Mouse (Mus musculus) 3T3-L1 (cell line): ENCODE measurements around the gene Txnrd2.
A peak's percentile ranks its signal among the peaks of the same experiment; 100 is the strongest.

Source experiments
- DNase-seq: peaks from one replicate; pipeline ENCODE4 v3.0.0-alpha.2; 2015; ENCODE audit warnings: low read depth, low spot score

The Txnrd2 gene

DNA sequence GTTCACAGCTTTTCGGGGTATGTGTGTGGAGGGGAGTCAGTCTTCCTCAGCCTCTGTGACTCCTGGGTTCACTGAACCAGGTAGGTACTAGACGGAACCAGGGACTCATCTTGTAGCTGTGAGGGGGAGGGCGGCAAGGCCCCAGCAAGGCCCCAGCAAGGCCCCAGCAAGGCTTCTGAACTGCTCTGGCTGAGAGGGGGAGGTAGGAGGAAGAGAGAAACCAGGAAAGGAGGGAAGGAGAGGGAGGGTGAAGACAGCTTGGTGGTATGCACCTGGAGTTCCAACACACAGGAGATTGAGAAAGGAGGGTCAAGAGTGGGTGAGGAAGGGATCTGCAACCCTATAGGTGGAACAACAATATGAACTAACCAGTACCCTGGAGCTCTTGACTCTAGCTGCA, 9.3 kb upstream of the Txnrd2 start:
- DNase-seq, result peak; percentile 51

DNA sequence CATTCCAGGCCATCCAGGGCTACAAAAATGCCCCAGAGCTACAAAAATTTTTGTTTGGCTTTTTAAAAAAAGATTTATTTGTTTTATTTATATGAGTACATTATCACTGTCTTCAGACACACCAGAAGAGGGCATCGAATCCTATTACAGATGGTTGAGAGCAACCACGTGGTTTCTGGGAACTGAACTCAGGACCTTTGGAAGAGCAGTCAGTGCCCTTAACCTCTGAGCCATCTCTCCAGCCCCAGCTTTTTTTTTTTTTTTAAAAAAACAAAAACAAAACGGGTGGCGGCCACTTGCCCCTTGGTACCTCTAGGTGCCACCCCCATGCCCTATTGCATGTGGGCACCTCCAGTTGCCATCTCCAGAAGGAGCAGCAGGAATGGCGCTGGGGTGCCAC, 8.7 kb upstream of the Txnrd2 start:
- no peak for DNase-seq

GRCm38 (mm10) chr16:18418756-18419602, 7.2 kb upstream of the Txnrd2 start:
- DNase-seq, result no peak

DNA sequence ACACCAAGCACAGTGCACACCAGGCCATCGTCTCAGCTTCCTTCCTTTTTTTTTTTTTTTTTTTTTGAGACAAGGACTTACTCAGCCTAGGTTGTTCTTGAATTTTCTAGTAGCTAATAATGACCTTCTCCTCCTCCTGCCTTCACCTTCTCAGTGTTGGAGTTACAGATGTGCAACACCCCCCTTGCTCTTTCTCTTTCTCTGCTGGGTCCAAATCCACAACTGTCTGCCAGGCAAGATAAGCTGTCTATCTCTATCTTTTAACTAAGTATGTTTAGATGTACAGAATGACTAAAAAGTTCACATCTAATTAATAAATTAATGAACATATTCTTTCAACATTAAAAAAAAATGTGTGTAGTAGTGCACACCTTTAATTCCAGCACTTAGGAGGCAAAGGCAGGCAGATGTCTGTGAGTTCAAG, 6.6 kb upstream of the Txnrd2 start:
- DNase-seq, result no peak

DNA sequence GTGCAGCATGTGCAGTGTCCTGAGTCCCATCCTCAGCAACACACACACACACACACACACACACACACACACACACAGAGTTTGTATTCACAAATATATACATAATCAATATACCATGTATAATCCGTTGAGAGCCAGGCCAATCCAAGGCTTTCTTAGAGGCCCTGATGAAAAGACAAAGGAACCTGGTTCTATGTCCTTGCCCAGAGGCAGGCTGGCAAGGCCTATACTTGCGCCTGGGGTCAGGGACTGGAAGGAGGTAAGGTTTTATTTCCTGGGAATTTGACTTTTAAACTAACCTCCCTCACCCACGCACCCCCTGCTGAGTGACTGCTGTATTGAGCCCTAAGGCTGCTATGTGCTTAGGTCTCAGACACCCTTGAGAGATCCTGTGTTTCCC, 5.6 kb upstream of the Txnrd2 start:
- no peak for DNase-seq

DNA sequence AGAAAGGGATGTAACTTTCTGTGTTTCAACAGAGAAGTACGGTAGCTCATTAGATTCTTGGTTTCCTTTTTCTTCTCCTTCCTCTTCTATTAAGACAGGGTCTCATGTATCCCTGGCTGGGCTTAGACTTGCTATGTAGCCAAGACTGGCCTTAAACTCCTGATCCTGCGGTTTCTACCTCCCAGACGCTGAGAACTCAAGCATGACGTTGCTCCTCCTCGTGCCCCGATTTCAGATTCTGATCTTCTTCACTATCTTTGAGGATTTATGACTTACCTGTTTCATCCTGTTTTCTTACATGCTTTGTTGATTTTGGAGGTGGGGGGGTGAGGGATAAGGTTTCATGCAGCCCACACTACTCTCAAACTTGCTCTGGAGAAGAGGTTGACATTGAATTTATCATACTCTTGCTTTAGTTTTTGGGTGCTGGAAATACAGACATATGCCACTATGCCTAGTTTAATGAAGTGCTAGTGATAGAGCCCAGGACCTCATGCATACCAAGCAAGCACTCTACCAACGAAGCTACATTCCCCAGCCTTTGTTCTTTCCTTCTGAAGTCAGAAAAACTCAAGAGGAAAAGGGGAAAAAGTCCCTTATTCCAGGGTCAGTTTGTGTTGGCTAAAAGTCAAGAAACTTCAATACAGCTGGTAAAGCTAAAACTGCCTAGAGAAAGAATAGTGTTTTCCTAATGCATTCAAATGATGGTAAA, 2.8 kb upstream of the Txnrd2 start:
- no peak for DNase-seq

DNA sequence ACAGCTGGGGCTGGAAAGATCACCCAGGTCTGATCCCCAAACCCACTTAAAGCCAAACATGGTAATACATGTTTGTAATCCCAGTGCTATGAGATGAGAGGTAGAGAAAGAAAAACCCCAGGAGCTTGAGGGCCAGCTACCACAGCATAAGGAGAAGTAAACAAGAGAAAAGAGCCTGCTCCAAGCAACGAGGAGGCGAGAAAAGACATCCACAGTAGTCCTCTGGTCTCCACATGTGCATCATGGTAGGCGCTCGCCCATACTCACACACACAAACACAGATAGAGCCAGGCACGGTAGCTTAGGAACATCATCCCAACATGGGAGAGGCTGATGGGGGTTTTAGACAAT, 2.3 kb upstream of the Txnrd2 start:
- no peak for DNase-seq

DNA sequence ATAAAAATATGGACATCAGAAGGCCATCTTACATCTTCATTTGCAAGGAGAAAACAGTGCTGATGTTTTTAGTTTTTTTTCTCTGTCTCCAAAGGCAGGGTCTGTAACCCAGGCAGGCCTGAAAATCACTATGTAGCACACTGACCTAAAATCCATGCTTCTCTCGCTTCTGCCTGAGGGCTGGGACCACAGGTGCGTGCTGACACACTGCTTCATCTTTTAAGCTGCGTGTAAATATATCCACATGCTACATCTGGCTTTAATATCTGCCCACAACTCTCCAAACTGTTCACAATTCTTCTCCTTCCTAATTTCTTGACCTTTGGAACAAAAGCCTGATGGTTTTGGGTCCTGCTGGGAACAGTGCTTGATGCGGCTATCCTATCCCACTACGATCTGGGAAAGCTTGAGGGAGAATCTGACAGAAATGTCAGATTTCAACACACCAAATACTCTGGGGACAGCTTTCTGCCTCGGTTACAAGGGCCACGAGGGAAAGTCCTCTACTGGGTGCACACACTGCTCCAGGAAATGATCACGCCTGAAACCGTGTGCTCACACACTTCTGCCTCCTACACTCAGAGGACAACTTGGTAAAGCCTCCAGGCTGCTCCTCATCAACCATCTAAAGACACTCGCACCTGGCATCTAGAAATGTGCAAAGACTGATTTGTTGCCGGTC, 1.7 kb upstream of the Txnrd2 start:
- peak; percentile 29 for DNase-seq

GRCm38 (mm10) chr16:18425475-18426214, 539 bp upstream of the Txnrd2 start:
- DNase-seq, result peak; percentile 32

DNA sequence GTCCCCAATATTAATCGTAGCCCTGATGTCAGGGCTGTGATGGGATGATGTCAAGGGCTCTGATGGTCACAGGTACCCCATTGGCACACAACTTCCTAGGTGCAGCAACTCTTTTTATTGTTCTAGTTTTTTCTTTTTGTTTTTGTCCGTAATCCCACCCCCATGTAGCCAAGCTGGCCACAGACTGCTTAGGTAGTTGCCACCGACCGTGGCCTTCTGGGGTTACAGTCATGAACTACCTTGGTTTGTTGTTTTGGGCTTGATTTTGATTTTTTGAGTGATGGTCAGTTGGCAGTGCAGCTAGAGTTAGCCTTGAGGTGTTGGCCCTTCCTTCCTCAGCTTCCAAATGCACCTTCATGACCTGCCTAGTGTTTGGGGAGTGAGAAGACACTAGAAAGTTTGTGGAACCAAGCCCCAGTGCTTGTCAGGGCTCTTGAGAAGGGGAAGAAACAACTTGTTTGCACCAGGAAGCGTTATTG, 657 bp downstream of the Txnrd2 start, which contains the start of gene Comt:
Gene Comt, minus strand, starts transcription at position 51 of the 479 bp plus-strand sequence.
- no peak for DNase-seq

- no peak for DNase-seq
These were observed 1.9 kb downstream of the Txnrd2 start for GRCm38 (mm10) chr16:18428011-18428515.

- no peak for DNase-seq
These were observed 2.4 kb downstream of the Txnrd2 start for GRCm38 (mm10) chr16:18428516-18429042.

GRCm38 (mm10) chr16:18429641-18430040, 3.5 kb downstream of the Txnrd2 start:
- DNase-seq, result no peak

DNA sequence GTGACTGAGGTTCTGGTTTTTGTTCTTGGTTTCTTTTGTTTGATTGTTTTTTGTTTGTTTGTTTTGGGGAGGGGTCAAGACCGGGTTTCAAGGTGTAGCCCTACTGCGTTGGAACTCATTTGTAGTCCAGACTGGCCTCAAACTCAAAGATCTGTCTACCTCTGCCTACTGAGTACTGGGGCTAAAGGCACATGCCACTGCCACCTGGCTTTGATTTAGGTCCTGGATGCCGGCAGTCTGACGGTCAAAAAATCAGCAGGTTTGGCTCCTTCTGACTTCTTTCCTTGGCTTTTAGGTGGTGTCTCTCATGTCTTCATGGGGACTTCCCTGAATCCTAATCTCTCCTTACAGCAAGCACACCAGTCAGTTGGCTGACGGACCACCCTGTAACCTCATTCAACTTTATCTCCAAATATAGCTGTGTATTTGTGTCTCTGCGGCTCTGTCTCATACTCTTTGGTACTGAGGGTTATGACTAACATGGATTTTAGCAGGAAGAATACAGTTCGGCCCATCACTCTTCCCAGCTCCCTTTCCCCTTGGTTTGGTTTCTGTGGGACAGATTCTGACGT, 4.5 kb downstream of the Txnrd2 start:
- DNase-seq, result no peak

GRCm38 (mm10) chr16:18433341-18433920, 7.2 kb downstream of the Txnrd2 start:
- no peak for DNase-seq

DNA sequence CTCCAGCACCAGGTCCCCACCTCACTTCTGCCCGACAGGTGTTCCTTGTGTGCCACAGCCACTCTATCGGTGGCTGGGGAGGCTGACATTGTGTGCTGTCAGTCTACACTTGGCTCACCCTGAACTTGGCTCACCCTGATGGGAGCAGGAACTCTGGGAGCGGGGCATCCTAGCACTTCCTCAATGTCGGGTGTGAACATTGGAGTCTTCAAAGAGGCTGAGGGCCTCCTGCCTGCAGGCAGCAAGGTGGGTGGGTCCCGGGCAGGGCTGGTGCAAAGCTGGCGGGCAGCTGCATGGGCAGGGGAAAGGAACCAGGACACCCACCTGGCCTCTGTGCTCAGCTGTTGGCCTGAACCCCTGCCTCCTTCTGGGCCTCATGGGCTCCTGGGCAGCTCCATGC, 9.9 kb downstream of the Txnrd2 start:
- DNase-seq, result no peak

GRCm38 (mm10) chr16:18443385-18443841, 17.2 kb downstream of the Txnrd2 start:
- peak; percentile 93 for DNase-seq

- DNase-seq, result no peak
These were observed 21.1 kb downstream of the Txnrd2 start for GRCm38 (mm10) chr16:18447243-18447642.

DNA sequence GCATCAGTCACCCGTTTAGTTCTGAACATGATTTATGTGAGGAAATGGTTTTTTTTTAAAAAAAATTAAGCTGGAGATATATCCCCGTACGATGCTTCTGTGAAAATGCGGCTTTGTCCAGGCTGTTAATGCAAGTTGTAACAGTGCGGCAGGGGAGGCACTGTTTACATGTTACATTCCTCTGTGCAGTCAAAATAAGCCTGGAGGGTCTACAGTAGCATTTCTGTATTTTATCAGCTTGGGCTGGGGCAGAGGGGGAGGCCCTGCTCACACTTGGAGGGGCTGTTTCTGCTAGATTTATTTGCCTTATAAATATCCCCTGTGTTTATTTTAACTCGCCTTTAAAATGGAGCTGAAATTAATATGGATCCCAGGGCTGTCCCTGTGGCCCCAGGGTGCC, 21.9 kb downstream of the Txnrd2 start:
- no peak for DNase-seq

DNA sequence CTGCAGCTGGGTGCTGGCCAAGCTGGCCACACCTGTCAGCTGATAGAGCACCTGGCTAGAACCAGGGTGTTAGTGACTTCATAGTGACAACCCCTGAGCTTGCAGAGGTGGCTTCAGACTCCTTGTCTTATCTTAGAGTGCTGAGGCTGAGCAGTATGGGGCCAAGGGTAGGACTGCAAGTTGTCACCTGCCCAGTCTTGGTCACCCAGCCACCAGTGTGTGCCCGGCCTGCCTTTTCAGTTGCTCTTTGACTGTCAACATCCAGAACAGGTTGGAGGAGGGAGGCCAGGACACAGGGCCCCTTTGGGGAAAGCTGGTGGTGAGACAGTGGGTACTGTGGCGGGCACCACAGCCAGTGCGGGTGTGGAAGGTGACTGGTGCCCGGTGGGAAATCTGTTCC, 22.8 kb downstream of the Txnrd2 start:
- no peak for DNase-seq
